In the genomic region with DNA sequence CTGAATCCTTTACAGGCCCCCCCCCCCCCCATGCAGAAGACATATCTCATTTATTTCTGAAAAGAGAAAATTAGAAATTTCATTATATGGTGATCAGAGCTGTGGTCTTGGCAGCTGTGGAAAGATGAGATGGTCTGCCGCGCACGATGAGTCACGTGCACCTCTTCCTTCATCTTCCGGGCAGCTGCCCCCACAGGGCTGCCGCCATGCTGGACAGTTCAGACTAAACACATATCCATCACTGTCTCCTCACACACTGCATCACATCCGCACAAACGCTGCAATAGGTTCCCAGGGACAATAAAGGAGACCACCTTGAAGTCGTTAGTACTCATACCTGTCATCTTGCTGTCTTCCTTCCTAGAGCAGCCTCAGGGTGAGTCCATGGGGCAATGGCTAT, we compare ENCODE assay signal across 18 mouse cellular contexts.
"Had no signal": no experiment of that assay in that cellular context is flagged by ENCODE, and none has a peak within 500 bp of the region (broad histone marks: within the 10 kb centered on the region; RNA-seq: fewer than 3 reads in every experiment).

No protein-coding gene starts in this region.

- H3K4me3 ChIP-seq: liver, embryonic 12.5 days; midbrain, embryonic 10.5 days; midbrain, embryonic 12.5 days; myocyte; neural tube, embryonic 13.5 days; neural tube, embryonic 15.5 days had no signal

- DNase-seq: lung, adult 2 months; midbrain, embryonic 14.5 days; retina, postnatal 1 day; right cerebral cortex, adult 18-20 months; right cerebral cortex, postnatal 25 days; right cerebral cortex, postnatal 4 days; spleen, adult 18-20 months; thymus, adult 18-20 months; thymus, postnatal 14 days; thymus, postnatal 36 days had no signal

- H3K9ac ChIP-seq: liver, embryonic 12.5 days; liver, embryonic 14.5 days; midbrain, embryonic 12.5 days; neural tube, embryonic 13.5 days; neural tube, embryonic 15.5 days had no signal

- H3K9me3 ChIP-seq: liver, embryonic 12.5 days; midbrain, embryonic 10.5 days; midbrain, embryonic 12.5 days; neural tube, embryonic 13.5 days; neural tube, embryonic 15.5 days had no signal

- H3K27me3 ChIP-seq: liver, embryonic 12.5 days; midbrain, embryonic 12.5 days; neural tube, embryonic 13.5 days; neural tube, embryonic 15.5 days had no signal

- ATAC-seq: liver, embryonic 12.5 days; midbrain, embryonic 16.5 days had no signal

- H3K4me1 ChIP-seq: liver, embryonic 12.5 days; midbrain, embryonic 10.5 days; midbrain, embryonic 12.5 days; neural tube, embryonic 13.5 days; neural tube, embryonic 15.5 days had no signal

- H3K4me2 ChIP-seq: liver, embryonic 12.5 days; midbrain, embryonic 12.5 days; neural tube, embryonic 13.5 days; neural tube, embryonic 15.5 days had no signal

- H3K36me3 ChIP-seq: liver, embryonic 12.5 days; midbrain, embryonic 10.5 days; midbrain, embryonic 12.5 days; neural tube, embryonic 13.5 days; neural tube, embryonic 15.5 days had no signal

- H3K27ac ChIP-seq: liver, embryonic 12.5 days; liver, embryonic 14.5 days; midbrain, embryonic 10.5 days; midbrain, embryonic 12.5 days; neural tube, embryonic 13.5 days; neural tube, embryonic 15.5 days had no signal
